Mouse (Mus musculus): ENCODE data around the gene Ctnnb1. TPM values are rescaled to one million over a fixed set of nuclear protein-coding genes. Genes with fewer than 3 reads are reported as not detected.
A peak's percentile ranks its signal among the peaks of the same experiment; 100 is the strongest.

Gene Ctnnb1
- polyA plus RNA-seq, 1 experiment: 433 TPM

DNA sequence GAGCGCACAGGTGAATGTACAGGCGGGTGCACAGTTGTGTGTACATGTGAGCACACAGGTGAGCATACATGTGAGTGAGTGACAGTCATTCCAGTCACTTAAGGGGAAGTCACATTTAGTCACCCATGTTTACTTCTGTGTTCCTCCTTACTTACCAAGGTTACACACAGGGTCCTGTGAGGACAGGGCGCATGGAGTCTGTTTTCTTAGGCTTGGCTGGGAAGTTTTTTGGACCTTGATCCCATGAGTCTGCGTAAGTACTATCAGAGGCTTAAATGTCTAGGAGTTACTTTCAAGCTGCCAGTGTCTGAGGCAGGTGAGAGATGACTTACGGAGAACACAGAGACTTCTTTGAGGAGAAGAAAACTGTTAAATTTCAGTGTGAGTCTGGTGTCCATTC lies 56.5 kb downstream of the Ctnnb1 start:
- no peak for DNase-seq (ENCODE audit: low read depth)
- TF ChIP-seq POLR2A (IDR thresholded peaks at IDR 0.05; ENCODE audit: borderline replicate concordance, extremely low read depth, insufficient read depth, insufficient read length, poor library complexity, severe bottlenecking): no peak
- no peak for TF ChIP-seq CTCF (IDR thresholded peaks at IDR 0.05; ENCODE audit: borderline replicate concordance, extremely low read depth, insufficient read depth, insufficient read length)

DNA sequence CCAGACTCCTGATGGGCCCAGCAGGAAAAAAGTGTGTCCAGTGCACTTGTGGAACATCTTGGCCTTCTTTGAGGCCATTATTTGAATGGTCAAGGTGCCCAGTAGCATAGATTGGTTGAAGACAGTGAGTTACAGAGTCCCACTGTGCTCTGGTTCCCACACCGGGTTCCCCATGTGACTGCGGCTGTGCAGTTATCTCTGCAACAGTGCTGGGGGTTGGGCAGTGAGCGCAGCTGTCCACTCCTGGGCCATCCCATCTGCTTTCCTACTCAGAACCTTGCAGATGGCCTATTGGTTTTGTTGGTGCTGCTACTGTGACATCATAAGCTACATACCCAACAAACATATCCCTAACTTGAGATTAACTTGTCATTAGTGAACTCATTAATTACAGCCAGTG lies 57.2 kb downstream of the Ctnnb1 start:
- no peak for DNase-seq (ENCODE audit: low read depth)

DNA sequence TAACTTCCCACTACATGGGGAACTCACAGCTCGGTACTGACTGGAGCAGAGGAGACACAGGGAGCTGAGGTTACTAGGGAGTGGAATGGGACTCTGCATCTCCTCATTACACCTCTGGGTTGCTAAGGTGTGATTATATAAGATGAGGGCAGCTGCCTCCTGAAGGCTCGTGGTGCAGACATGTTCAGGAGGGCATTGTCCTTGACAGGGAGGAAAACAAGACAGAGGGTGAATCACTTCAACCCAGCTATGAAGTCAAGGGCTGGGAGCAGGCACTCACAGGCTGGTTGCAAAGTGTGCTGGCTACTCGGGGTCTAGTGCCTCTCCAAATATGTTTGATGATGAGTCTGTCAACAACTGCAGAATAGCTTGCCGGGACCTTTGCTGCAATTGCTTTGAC lies 58.0 kb downstream of the Ctnnb1 start:
- no peak for DNase-seq (ENCODE audit: low read depth)
- no peak for TF ChIP-seq CTCF (IDR thresholded peaks at IDR 0.05; ENCODE audit: borderline replicate concordance, extremely low read depth, insufficient read depth, insufficient read length)
- TF ChIP-seq POLR2A (IDR thresholded peaks at IDR 0.05; ENCODE audit: borderline replicate concordance, extremely low read depth, insufficient read depth, insufficient read length, poor library complexity, severe bottlenecking): no peak

More for the DNA sequence above, 57.2 kb downstream of the Ctnnb1 start:
- TF ChIP-seq CTCF (IDR thresholded peaks at IDR 0.05; ENCODE audit: borderline replicate concordance, extremely low read depth, insufficient read depth, insufficient read length) (no peak), POLR2A (IDR thresholded peaks at IDR 0.05; ENCODE audit: borderline replicate concordance, extremely low read depth, insufficient read depth, insufficient read length, poor library complexity, severe bottlenecking) (no peak)

DNA sequence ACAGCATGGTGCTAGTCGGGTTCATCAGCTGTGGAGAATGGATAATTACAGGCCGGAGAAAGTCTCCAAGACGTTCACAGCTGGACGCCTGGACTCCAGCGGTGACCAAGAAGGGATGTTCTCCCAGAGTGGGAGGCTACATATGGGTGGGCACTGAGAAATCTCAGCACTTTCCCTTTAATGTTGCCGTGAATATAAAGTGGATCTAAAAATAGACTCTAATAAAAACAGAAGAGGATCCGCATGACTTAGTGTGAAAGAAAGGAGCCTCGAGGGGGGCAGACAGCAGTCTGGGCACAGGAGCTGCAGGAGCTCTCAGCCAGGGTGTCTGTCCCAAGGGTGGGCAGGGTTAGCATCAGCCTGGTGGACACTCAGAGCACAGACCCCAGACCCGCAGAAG lies 59.1 kb downstream of the Ctnnb1 start:
- TF ChIP-seq CTCF (IDR thresholded peaks at IDR 0.05; ENCODE audit: borderline replicate concordance, extremely low read depth, insufficient read depth, insufficient read length) (no peak), POLR2A (IDR thresholded peaks at IDR 0.05; ENCODE audit: borderline replicate concordance, extremely low read depth, insufficient read depth, insufficient read length, poor library complexity, severe bottlenecking) (no peak)
- peak; percentile 60 for DNase-seq (ENCODE audit: low read depth)

DNA sequence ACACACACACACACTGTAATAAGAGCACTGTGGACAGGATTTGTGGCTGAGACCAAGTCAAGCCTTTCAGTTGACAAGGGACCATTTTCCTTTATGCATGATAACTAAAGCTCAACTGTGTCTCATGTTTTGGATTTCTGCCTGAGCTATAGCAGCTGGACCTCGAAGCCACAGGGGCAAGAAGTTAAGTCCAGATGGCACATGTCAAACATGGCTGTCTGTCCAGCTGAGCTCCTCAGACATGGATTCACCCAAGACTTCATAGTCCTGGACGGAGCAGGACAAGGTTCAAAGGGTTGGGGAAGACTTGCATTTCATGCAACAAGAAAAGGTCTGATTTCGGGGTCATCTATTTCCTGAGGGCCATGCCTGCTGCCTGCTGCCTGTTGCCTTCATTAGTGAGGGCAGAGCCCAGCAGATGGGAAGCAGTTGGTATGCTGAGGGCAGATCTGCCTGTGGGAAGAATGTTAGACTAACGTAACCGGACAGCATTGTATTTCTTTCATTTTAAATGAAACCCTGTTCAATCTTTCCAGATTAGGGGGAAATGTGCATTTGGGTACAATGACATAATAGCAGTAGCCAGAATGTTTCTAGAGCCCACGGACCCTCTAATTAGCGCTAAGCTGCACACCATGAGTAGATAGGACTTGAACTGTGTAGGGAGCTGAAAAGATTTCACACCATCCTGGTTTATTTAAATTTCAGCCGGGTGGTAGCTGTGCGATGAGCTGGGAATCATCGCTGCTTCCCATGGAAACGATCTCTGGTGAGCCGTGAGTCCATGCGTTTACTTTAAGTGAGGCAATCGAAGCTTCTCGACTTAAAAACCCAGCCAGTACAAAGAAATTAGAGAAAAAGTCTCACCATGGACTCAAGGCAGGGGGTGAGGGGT lies 61.0 kb downstream of the Ctnnb1 start:
- peak; percentile 78 for DNase-seq (ENCODE audit: low read depth)
- TF ChIP-seq POLR2A (IDR thresholded peaks at IDR 0.05; ENCODE audit: borderline replicate concordance, extremely low read depth, insufficient read depth, insufficient read length, poor library complexity, severe bottlenecking) (no peak), CTCF (IDR thresholded peaks at IDR 0.05; ENCODE audit: borderline replicate concordance, extremely low read depth, insufficient read depth, insufficient read length) (no peak)

DNA sequence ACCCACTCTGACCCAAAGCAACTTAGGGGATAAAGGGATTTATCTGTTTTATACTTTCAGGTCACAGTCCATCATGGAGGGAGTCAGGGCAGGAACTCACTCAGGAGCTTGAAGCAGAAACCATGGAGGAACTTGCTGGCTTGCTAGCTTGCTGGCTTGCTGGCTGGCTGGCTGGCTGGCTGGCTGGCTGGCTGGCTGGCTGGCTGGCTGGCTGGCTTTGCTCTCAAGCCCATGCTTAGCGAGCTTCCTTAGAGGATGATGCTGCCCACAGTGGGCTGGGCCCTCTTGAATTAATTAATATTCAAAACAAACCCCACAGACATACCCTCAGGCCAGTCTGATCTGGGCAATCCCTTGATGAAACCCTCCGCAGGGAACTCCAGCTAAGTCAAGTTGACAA lies 62.8 kb downstream of the Ctnnb1 start:
- DNase-seq (ENCODE audit: low read depth): no peak
- no peak for TF ChIP-seq POLR2A (IDR thresholded peaks at IDR 0.05; ENCODE audit: borderline replicate concordance, extremely low read depth, insufficient read depth, insufficient read length, poor library complexity, severe bottlenecking)
- TF ChIP-seq CTCF (IDR thresholded peaks at IDR 0.05; ENCODE audit: borderline replicate concordance, extremely low read depth, insufficient read depth, insufficient read length): no peak

DNA sequence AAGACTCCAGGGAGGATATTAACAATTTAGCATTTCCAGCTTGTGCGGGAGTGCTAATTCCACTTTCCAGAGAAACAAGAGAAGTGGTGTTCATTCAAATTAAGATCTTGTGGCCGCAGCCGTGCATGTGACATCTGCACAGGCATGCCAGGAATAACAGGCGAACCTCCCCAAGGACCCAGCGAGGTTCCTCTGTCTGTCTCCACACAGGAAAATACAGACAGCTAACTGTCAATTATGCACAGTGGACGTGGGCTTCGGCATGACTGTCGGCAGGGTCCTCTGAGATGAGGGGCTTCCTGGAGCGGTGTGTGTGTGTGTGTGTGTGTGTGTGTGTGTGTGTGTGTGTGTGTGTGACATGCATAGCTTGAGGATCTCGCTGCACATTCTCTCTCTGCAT lies 64.0 kb downstream of the Ctnnb1 start:
- DNase-seq (ENCODE audit: low read depth): peak; percentile 78
- TF ChIP-seq CTCF (IDR thresholded peaks at IDR 0.05; ENCODE audit: borderline replicate concordance, extremely low read depth, insufficient read depth, insufficient read length) (no peak), POLR2A (IDR thresholded peaks at IDR 0.05; ENCODE audit: borderline replicate concordance, extremely low read depth, insufficient read depth, insufficient read length, poor library complexity, severe bottlenecking) (no peak)

DNA sequence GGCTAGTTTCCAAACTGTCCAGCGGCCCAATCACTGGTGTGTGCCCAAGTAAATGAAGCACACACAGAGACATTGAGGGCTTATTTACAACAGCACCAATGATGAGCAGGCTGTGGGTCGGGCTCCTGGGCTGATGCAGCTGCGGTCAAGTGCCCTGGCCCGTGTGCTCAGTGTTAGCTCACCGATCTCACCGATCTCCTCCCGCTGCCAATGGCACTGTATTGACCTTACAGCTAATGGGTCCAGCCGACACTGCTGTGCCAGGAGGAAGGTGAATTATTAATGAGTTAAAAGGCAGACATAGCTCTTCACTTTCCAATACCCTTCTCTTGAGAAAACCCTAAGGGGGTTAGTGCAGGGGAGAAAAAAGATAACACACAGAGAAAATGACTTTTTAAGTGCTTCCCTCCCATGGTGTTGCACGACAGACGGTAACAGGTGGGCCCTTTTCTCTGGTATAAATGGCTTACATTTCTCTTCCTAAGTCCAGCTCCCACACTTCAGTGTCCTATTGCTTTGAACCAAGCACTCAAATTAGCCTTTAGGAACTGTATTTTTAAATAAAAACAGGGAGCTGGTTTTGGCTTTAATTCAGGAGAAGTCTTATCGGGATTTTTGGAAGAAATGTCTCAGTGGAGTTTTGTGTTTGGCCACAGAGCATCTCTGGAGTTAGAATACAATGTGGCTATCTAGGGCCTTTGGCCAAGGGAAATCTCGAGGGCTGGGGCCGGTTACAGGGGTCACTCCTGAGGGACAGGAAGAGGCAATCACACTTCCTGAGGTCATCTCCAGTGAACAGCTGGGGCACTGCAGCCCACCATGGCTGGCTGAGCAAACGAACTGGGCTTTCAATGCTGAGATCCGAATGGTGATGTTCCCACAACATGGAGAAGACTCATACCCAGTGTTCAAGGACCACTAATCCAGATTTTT lies 65.5 kb downstream of the Ctnnb1 start:
- DNase-seq (ENCODE audit: low read depth): peak; percentile 31
- TF ChIP-seq POLR2A (IDR thresholded peaks at IDR 0.05; ENCODE audit: borderline replicate concordance, extremely low read depth, insufficient read depth, insufficient read length, poor library complexity, severe bottlenecking) (no peak), CTCF (IDR thresholded peaks at IDR 0.05; ENCODE audit: borderline replicate concordance, extremely low read depth, insufficient read depth, insufficient read length) (no peak)

DNA sequence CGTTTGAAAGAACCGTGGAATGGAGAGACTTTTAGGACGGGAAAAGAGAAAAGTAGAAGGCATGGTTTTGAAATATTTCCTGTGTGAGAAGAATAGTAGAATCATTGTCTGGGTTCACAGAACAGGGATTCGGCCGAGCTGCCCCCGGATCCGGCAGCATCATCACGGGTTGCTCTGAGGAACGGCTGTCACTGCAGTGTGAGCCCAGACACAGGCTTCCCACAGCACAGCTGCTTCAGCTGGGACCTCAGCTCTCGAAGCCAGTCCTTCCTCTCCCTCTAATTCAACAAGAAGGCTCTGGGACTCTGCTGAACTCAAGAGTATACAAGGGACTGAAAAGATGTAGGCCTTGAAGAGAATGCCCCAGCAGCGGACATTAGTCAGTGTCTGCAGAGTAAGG lies 69.7 kb downstream of the Ctnnb1 start:
- TF ChIP-seq POLR2A (IDR thresholded peaks at IDR 0.05; ENCODE audit: borderline replicate concordance, extremely low read depth, insufficient read depth, insufficient read length, poor library complexity, severe bottlenecking) (no peak), CTCF (IDR thresholded peaks at IDR 0.05; ENCODE audit: borderline replicate concordance, extremely low read depth, insufficient read depth, insufficient read length) (no peak)
- no peak for DNase-seq (ENCODE audit: low read depth)

DNA sequence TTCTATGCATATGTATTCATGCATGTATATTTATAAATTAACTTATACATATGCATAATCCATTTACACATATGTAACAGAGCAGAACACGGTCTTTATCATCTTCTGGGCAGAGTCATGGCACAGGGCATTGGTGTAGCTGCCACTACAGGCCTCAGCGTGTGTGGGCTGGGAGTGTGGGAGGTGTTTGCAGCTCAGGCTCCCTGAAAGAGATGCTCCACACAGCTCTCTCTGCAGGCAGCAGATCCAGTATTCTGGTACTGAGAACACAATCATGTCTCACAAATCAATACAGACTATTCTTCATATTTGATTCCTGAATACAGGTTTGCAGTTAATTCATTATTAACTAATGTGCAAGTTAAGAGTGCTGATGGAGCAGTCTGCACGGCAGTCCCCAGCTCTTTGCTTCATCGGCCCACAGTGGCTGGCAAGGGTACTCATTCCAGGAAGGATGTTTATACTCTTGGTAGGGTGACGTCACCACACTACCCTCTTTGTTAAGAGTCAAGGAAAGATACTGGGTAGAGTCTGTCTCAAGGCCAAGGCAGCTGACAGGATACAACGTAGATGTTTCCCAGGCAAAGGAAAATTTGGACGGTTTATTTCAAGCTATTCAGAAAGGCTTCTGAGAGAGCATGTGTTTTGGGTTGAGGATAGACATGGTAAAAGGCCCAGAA lies 71.8 kb downstream of the Ctnnb1 start:
- peak; percentile 75 for DNase-seq (ENCODE audit: low read depth)

More for the DNA sequence above, 71.8 kb downstream of the Ctnnb1 start:
- TF ChIP-seq CTCF (IDR thresholded peaks at IDR 0.05; ENCODE audit: borderline replicate concordance, extremely low read depth, insufficient read depth, insufficient read length) (no peak), POLR2A (IDR thresholded peaks at IDR 0.05; ENCODE audit: borderline replicate concordance, extremely low read depth, insufficient read depth, insufficient read length, poor library complexity, severe bottlenecking) (no peak)
